Mouse (Mus musculus) heart, embryonic 13.5 days (tissue): ENCODE measurements around the gene Rtl6. TPM values are rescaled to one million over a fixed set of nuclear protein-coding genes. Genes with fewer than 3 reads are reported as not detected.

ENCODE experiments used
- ATAC-seq: fragments of 200-750 bp; cut with Nextera tagmentation; 2 replicates; pipeline ENCODE4 v1.8.0; 2017; ENCODE audit warnings: moderate TSS enrichment; ENCODE audit not compliant: insufficient number of reproducible peaks, low FRiP score, low TSS enrichment; ENCODE audit errors: extremely low read depth
- H3K27ac ChIP-seq: fragments of 300-500 bp; sonication (generic); replicated peaks from 2 replicates; pipeline ENCODE4 v1.5.1; 2015; ENCODE audit warnings: moderate library complexity, mild to moderate bottlenecking, inconsistent platforms
- H3K27me3 ChIP-seq: fragments of 300-500 bp; sonication (generic); replicated peaks from 2 replicates; pipeline ENCODE4 v1.6.1; 2015; ENCODE audit warnings: mild to moderate bottlenecking, inconsistent platforms
- H3K36me3 ChIP-seq: fragments of 300-500 bp; sonication (generic); 2 replicates; pipeline ENCODE4 v1.6.1; 2015; ENCODE audit warnings: mild to moderate bottlenecking, inconsistent platforms
- H3K4me1 ChIP-seq: fragments of 300-500 bp; sonication (generic); 2 replicates; pipeline ENCODE4 v1.6.1; 2015; ENCODE audit warnings: inconsistent platforms
- H3K4me2 ChIP-seq: fragments of 300-500 bp; sonication (generic); 2 replicates; pipeline ENCODE4 v1.6.1; 2015; ENCODE audit warnings: inconsistent platforms, mild to moderate bottlenecking, moderate library complexity
- H3K4me3 ChIP-seq: fragments of 300-500 bp; sonication (generic); 2 replicates; pipeline ENCODE4 v1.5.1; 2015; ENCODE audit warnings: moderate library complexity, mild to moderate bottlenecking, inconsistent platforms
- H3K9ac ChIP-seq: fragments of 300-500 bp; sonication (generic); 2 replicates; pipeline ENCODE4 v1.6.1; 2015; ENCODE audit warnings: inconsistent platforms, mild to moderate bottlenecking, moderate library complexity
- H3K9me3 ChIP-seq: fragments of 300-500 bp; sonication (generic); 2 replicates; pipeline ENCODE4 v1.6.1; 2016; ENCODE audit warnings: inconsistent platforms
- WGBS: fragments of 180-500 bp; shearing (Covaris S2); methylation state at CpG from one replicate; pipeline ENCODE4 v1.1.7; 2015; ENCODE audit warnings: mixed read lengths; 5-methylcytosine and 5-hydroxymethylcytosine counted together
- polyA plus RNA-seq: library from polyadenylated mRNA; unstranded; fragments of >200 nt; fragmentation: Nextera tagmentation; extraction: Ambion mirVana; gene quantifications from 2 replicates; pipeline ENCODE4 v1.2.1, GENCODE M21; 2015

Gene Rtl6
- polyA plus RNA-seq, 1 experiment from 2014 or later: 9.2 TPM

GRCm38 (mm10) chr15:84537117-84537516, 20.5 kb downstream of the Rtl6 start:
- peaks cover 11% of the 10 kb centered on the region; the same call in 1 of the 2 replicates for H3K9me3 ChIP-seq
- H3K4me2 ChIP-seq: no peak overlapping the region
- no peak overlapping the region for H3K27ac ChIP-seq
- no peak overlapping the region for H3K9ac ChIP-seq
- ATAC-seq: no peak
- H3K27me3 ChIP-seq: no peaks in the 10 kb centered on the region
- H3K4me1 ChIP-seq: no peaks in the 10 kb centered on the region
- 79% methylated on average over 10 of the region's 10 CpGs for WGBS
- no peaks in the 10 kb centered on the region for H3K36me3 ChIP-seq
- H3K4me3 ChIP-seq: no peak overlapping the region

GRCm38 (mm10) chr15:84536611-84537010, 21.0 kb downstream of the Rtl6 start:
- no peak overlapping the region for H3K4me2 ChIP-seq
- no peaks in the 10 kb centered on the region for H3K36me3 ChIP-seq
- H3K9me3 ChIP-seq: peaks cover 11% of the 10 kb centered on the region; the same call in 1 of the 2 replicates
- 88% methylated on average over 9 of the region's 9 CpGs for WGBS
- H3K27me3 ChIP-seq: no peaks in the 10 kb centered on the region
- no peak overlapping the region for H3K27ac ChIP-seq
- H3K4me1 ChIP-seq: no peaks in the 10 kb centered on the region
- no peak overlapping the region for H3K4me3 ChIP-seq
- ATAC-seq: no peak
- H3K9ac ChIP-seq: no peak overlapping the region

- WGBS: 88% methylated on average over 2 of the region's 2 CpGs
- Histone ChIP-seq H3K4me2 (no peak overlapping the region), H3K4me1 (no peaks in the 10 kb centered on the region), H3K27me3 (no peaks in the 10 kb centered on the region), H3K36me3 (no peaks in the 10 kb centered on the region), H3K9me3 (peaks cover 11% of the 10 kb centered on the region; the same call in 1 of the 2 replicates), H3K27ac (no peak overlapping the region), H3K4me3 (no peak overlapping the region), H3K9ac (no peak overlapping the region)
- no peak for ATAC-seq
These were observed 21.7 kb downstream of the Rtl6 start for GRCm38 (mm10) chr15:84535953-84536352.

- no peak for ATAC-seq
- Histone ChIP-seq H3K9ac (no peak overlapping the region), H3K4me3 (no peak overlapping the region), H3K36me3 (no peaks in the 10 kb centered on the region), H3K4me1 (no peaks in the 10 kb centered on the region), H3K27ac (no peak overlapping the region), H3K9me3 (peaks cover 11% of the 10 kb centered on the region; the same call in 1 of the 2 replicates), H3K4me2 (no peak overlapping the region), H3K27me3 (peaks cover 9% of the 10 kb centered on the region; the same call in 1 of the 2 replicates)
- 65% methylated on average over 2 of the region's 2 CpGs for WGBS
These were observed 25.4 kb downstream of the Rtl6 start for GRCm38 (mm10) chr15:84532211-84532610.

- Histone ChIP-seq H3K27ac (no peak overlapping the region), H3K36me3 (no peaks in the 10 kb centered on the region), H3K9me3 (peaks cover 11% of the 10 kb centered on the region; the same call in 1 of the 2 replicates), H3K4me2 (no peak overlapping the region), H3K9ac (no peak overlapping the region), H3K4me3 (no peak overlapping the region), H3K4me1 (no peaks in the 10 kb centered on the region), H3K27me3 (peaks cover 13% of the 10 kb centered on the region; the same call in 1 of the 2 replicates)
- 71% methylated on average over 10 of the region's 10 CpGs for WGBS
- no peak for ATAC-seq
These were observed 26.1 kb downstream of the Rtl6 start for GRCm38 (mm10) chr15:84531535-84531934.

- WGBS: 58% methylated on average over 14 of the region's 14 CpGs
- H3K36me3 ChIP-seq: no peaks in the 10 kb centered on the region
These were observed 30.7 kb downstream of the Rtl6 start for GRCm38 (mm10) chr15:84526921-84527320.

GRCm38 (mm10) chr15:84525222-84525883, 32.3 kb downstream of the Rtl6 start:
- ATAC-seq: no peak
- no peak overlapping the region for H3K4me2 ChIP-seq
- no peak overlapping the region for H3K4me3 ChIP-seq
- H3K9ac ChIP-seq: no peak overlapping the region
- whole genome bisulfite sequencing: 54% methylated on average over 5 of the region's 5 CpGs
- H3K27me3 ChIP-seq: peaks cover 39% of the 10 kb centered on the region; the same call in 1 of the 2 replicates
- no peaks in the 10 kb centered on the region for H3K36me3 ChIP-seq
- no peaks in the 10 kb centered on the region for H3K9me3 ChIP-seq
- H3K27ac ChIP-seq: no peak overlapping the region
- H3K4me1 ChIP-seq: no peaks in the 10 kb centered on the region

More at GRCm38 (mm10) chr15:84526921-84527320, 30.7 kb downstream of the Rtl6 start:
- Histone ChIP-seq H3K27me3 (peaks cover 38% of the 10 kb centered on the region; the same call in 1 of the 2 replicates), H3K27ac (no peak overlapping the region), H3K4me3 (no peak overlapping the region), H3K9me3 (no peaks in the 10 kb centered on the region), H3K4me1 (no peaks in the 10 kb centered on the region), H3K9ac (no peak overlapping the region), H3K4me2 (no peak overlapping the region)
- no peak for ATAC-seq

GRCm38 (mm10) chr15:84522953-84523689, 34.5 kb downstream of the Rtl6 start:
- Histone ChIP-seq H3K9me3 (no peaks in the 10 kb centered on the region), H3K27ac (no peak overlapping the region), H3K9ac (no peak overlapping the region), H3K4me3 (no peak overlapping the region), H3K27me3 (peaks cover 42% of the 10 kb centered on the region; the same call in 1 of the 2 replicates), H3K4me2 (no peak overlapping the region), H3K36me3 (no peaks in the 10 kb centered on the region), H3K4me1 (no peaks in the 10 kb centered on the region)
- ATAC-seq: no peak
- 81% methylated on average over 8 of the region's 8 CpGs for WGBS

GRCm38 (mm10) chr15:84521486-84521885, 36.1 kb downstream of the Rtl6 start:
- Histone ChIP-seq H3K9ac (no peak overlapping the region), H3K9me3 (no peaks in the 10 kb centered on the region), H3K36me3 (no peaks in the 10 kb centered on the region), H3K27ac (no peak overlapping the region), H3K27me3 (peaks cover 40% of the 10 kb centered on the region), H3K4me2 (no peak overlapping the region), H3K4me1 (no peaks in the 10 kb centered on the region), H3K4me3 (no peak overlapping the region)
- 69% methylated on average over 4 of the region's 4 CpGs for WGBS
- no peak for ATAC-seq

GRCm38 (mm10) chr15:84518540-84518939, 39.1 kb downstream of the Rtl6 start:
- no peak for ATAC-seq
- no peaks in the 10 kb centered on the region for H3K9me3 ChIP-seq
- no peak overlapping the region for H3K4me2 ChIP-seq
- no peak overlapping the region for H3K4me3 ChIP-seq
- H3K9ac ChIP-seq: no peak overlapping the region
- WGBS: 48% methylated on average over 8 of the region's 8 CpGs
- H3K27ac ChIP-seq: no peak overlapping the region
- H3K36me3 ChIP-seq: no peaks in the 10 kb centered on the region
- H3K27me3 ChIP-seq: peaks cover 32% of the 10 kb centered on the region
- H3K4me1 ChIP-seq: no peaks in the 10 kb centered on the region

- Histone ChIP-seq H3K4me1 (peaks cover 34% of the 10 kb centered on the region), H3K27me3 (peaks cover 18% of the 10 kb centered on the region), H3K36me3 (no peaks in the 10 kb centered on the region), H3K4me2 (no peak overlapping the region), H3K27ac (peak overlapping the region; percentile 53), H3K9me3 (no peaks in the 10 kb centered on the region), H3K9ac (no peak overlapping the region), H3K4me3 (no peak overlapping the region)
- no peak for ATAC-seq
- WGBS: 31% methylated on average over 5 of the region's 5 CpGs
These were observed 44.9 kb downstream of the Rtl6 start for GRCm38 (mm10) chr15:84512626-84513296.
